Mouse (Mus musculus): ENCODE data around the gene Pabpc1l.

The Pabpc1l gene

GRCm38 (mm10) chr2:164025150-164025549, at the start of gene Pabpc1l:
Gene Pabpc1l (plus strand): TSS chr2:164025450.
- DNase-seq = no peak

GRCm38 (mm10) chr2:163976448-163976847, 48.8 kb upstream of the Pabpc1l start:
- DNase-seq = no peak

GRCm38 (mm10) chr2:163987233-163987632, 38.0 kb upstream of the Pabpc1l start:
- no peak for DNase-seq

DNA sequence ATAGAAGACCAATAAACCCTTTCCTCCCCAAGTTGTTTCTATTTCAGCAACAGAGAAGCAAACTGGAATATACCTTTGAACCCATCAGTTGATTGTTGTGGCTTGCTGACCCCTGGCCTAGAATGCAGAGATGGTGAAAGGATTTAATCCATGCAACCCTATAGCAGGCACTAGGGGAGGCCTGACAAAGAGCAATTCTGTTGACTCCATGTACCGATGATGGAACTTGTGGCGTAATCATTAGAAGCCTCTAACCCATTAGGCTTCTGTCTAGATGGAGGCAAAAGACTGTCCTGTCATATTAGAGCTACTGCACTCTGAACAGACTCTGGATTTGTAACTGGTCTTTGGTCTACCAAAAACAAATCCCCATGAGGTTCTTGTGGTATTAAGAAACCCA, 32.4 kb upstream of the Pabpc1l start:
- DNase-seq = no peak

GRCm38 (mm10) chr2:163994654-163994976, 30.6 kb upstream of the Pabpc1l start, which contains the start of gene Ywhab:
Gene Ywhab (plus strand): TSS chr2:163994960.
- no peak for DNase-seq

GRCm38 (mm10) chr2:163994977-163995862, 30.0 kb upstream of the Pabpc1l start:
- peak; percentile 90 to 93 for DNase-seq

GRCm38 (mm10) chr2:163996275-163996674, 29.0 kb upstream of the Pabpc1l start:
- DNase-seq = no peak

- no peak for DNase-seq
Measured at GRCm38 (mm10) chr2:163996899-163997298, 28.4 kb upstream of the Pabpc1l start.

DNA sequence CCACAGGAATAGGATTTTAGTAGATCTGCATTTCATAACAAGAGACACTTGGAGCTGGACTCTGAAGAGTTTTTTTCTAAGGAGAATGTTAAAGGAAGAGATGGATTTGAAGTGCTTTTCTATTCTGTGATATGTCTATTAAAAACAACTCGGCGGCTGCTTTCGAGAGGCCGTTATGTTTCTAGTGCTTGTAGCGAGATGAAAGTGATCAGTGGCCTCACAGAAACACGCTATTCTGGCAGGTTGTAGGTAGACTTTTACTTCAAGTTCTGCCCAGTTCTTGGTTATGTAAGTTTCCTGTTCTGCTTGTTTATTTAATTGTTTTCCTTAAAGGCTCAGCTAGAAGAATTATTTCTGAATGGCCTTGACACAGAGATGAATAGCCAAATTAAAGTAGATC, 26.3 kb upstream of the Pabpc1l start:
- DNase-seq = no peak

GRCm38 (mm10) chr2:164002637-164003036, 22.6 kb upstream of the Pabpc1l start:
- DNase-seq = no peak

GRCm38 (mm10) chr2:164004503-164004902, 20.7 kb upstream of the Pabpc1l start:
- no peak for DNase-seq

DNA sequence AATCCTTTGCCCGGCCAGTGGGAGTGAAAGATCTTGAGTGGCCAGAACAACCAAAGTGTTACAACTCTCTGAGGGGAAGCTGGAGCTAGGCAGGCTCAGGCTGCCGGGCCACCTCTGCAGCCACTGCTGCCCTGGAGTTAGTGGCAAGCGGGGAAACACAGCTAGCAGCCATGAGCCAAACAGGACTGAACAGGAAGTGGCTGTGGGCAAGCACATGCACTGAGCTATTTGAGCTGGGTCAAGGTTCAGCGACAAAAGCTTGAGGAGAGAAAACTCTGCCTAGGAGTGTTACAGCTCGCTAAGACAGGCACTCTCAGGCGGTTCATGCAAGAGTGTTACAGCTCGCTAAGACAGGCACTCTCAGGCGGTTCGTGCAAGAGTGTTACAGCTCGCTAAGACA, 18.3 kb upstream of the Pabpc1l start:
- DNase-seq = peak; percentile 29 to 46

DNA sequence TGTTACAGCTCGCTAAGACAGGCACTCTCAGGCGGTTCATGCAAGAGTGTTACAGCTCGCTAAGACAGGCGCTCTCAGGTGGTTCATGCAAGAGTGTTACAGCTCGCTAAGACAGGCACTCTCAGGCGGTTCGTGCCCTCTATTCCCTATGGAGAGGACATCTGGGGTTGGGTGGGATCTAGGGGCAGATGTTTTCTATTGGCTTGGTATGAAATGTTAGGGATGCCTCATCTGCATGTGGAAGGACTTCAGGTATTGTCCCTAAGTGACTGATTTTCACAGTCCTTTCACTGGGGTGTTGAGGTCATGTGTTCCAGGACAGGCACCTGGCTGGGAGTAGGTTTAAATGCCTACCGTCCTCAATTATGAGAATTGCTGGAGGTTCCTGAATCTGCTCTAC, 17.7 kb upstream of the Pabpc1l start:
- DNase-seq = no peak

DNA sequence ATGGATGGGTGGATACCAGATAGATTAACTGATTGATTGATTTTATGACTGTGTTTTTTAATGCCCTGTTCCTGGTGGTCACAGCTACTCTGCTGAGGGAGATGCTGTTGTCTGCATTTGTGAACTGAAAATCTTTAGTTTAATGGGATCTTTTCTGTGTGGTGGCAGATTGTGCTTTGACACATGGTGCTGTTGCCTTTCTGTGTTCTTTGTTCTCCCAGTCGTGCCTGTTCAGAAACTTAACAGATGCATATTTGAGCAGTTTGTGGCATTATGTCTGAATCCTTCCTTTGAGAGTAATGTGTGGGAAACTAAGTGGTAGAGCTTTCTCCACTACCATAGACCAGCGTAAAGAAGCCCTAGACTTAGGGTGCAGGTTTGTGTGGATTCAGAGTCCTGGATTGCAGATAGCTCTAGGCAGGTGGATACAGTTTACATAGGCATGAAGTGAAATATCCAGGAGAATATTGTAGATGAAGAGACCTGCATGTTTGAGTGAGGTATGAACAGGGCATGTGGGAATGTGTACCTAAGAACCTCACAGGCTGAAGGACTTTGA, 17.2 kb upstream of the Pabpc1l start:
- no peak for DNase-seq

DNA sequence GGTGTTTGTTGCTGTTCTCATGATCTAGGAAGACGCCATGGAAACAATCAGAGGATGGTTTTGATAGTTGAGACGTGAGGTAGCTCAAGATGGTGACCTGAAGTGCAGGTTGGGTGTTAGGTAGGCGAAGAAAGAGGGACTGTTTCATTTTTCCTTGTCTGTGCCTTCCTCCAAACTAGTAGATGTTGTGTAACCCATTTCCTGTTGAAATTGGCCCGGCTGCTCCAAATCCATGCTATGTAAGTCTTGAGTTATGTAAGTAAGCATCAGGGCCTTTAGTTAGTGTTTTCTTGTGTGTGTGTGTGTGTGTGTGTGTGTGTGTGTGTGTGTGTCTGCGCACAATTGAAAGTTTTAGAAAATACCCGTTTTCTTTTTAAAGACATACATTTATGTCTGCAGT, 16.0 kb upstream of the Pabpc1l start:
- DNase-seq = no peak

DNA sequence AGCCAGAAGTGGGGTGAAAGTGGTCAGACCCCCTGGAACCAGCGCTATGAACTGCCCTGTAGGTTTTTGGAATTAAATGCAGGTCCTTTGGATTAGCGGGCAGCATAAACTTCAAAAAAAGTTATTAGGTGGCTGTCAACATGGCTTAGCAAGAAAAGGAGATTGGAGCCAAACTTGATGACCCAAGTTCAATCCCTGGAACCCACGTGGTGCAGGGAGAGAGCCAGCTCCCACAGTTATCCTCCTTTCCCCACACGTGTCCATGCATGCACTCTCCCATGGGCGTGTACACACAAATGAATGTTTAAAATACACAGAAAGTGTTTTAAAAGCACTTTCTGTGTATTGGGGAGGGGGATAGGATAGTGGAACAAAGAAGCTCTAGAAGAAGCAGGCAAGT, 14.8 kb upstream of the Pabpc1l start:
- no peak for DNase-seq

DNA sequence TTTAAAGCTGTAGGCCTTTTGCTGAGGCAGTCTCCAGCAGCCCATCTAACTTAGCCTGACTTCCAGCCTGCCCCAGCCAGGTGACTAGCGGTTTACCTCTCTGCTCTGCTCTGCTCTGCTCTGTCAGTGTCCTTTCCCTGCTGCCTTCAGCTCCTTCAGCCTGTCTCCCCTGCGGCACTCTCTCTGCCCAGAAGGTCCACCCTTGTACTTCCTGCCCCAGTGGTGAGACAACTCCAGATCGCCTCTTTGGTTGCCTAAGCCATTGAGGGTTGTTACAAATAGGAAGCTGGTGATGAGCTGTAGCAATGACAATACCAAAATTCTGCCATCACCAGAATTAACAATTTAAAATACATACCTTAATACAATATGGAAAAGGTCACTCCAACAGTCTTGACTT, 14.3 kb upstream of the Pabpc1l start:
- no peak for DNase-seq

- no peak for DNase-seq
Measured at GRCm38 (mm10) chr2:164015304-164015703, 9.9 kb upstream of the Pabpc1l start.

- no peak for DNase-seq
Measured at GRCm38 (mm10) chr2:164018910-164019309, 6.3 kb upstream of the Pabpc1l start.

DNA sequence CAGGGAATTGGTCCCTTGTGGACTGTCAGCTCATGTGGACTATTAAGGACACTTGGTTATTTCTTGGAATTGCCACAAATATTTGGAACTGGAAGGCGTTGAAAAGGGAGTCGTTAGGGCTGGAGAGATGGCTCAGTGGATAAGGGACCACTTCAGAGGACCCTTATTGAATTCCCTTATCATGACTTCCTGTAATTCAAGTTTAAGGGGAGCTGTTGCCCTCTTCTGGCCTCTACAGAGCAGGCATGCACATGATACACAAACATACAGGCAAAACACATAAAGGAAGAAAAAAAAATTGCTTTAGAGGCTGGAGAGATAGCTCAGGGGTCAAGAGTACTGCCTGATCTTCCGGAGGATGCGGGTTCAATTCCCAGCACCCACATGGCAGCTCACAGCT, 5.3 kb upstream of the Pabpc1l start:
- DNase-seq = no peak

DNA sequence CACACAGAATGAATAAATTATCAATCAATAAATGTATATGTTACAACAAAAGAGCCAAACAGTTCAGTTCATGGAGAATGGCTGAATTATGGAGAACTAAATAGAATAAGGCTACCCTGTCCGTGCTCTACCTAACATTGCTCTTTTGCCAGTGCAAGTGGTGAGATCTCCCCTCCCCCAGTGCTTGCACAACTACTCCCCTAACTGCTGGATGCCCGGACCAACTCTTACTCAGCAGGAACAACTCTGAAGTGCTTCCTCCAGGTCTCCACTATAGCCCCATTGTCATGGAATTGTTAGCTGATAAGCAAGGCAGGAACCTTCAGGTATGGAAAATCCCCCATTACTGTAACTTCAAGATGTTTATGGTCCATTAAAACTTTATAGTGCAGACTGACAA, 3.1 kb upstream of the Pabpc1l start:
- DNase-seq = no peak

GRCm38 (mm10) chr2:164031147-164031546, 5.9 kb downstream of the Pabpc1l start:
- DNase-seq = no peak

DNA sequence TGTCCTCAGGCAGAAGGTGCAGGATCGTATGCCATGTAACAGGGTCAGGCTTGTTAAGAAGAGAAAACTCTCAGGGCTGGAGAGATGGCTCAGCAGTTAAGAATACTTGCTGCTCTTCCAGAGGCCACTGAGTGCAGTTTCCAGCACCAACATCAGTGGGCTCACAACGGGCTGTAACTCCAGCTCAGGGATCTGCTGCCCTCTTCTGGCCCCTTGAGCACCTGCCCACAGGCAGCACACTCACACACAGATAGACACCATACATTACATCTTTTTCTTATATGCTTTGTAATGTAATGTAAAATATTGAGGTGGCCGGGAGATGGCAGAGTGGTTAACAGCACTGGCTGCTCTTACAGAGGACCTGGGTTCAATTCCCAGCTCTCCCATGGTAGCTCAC, 7.7 kb downstream of the Pabpc1l start:
- no peak for DNase-seq

DNA sequence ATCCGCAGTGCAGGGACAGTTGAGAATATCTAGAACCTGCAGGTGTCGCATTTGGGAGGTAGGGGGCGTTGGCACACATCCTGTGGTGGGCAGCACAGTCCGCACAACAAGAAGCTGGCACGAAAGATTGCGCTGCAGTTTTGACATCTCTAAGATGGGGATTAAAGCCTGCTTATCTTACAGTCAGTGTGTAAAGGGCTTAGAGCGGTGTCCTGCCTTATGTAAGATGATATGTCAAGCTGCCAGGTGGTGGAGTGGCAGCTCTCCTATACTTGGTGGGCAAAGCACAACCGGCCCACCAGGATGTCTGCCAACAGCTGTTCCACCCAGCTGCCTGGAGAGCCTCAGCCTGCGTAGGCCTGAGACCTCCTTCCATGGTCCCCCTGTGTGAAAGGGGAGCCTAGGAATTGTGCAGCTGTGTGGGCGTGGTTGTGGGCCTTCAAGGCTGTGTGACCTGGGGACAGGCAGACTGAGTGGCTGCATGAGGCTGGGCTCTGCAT, 11.3 kb downstream of the Pabpc1l start:
- DNase-seq = peak; percentile 32 to 33
